Mouse (Mus musculus) megakaryocyte, adult 5-6 weeks (primary cell): Measurements from ENCODE around the gene Clip4. TPM values are rescaled to one million over a fixed set of nuclear protein-coding genes. Genes with fewer than 3 reads are reported as not detected.
"Not testable (repeated sequence)": the region's sequence is repeated elsewhere in the genome, so short reads cannot be mapped to it uniquely, and the experiment has no call there.

Experiments
- ATAC-seq: 2 replicates; pipeline ENCODE4 v1.8.0; 2016; ENCODE audit warnings: mild to moderate bottlenecking, inconsistent platforms; ENCODE audit not compliant: poor library complexity, severe bottlenecking
- total RNA-seq, 2 experiments: library from RNA; stranded (forward) in 1 of 2; stranded (reverse) in 1 of 2; fragments of 153-499, 151-499 nt in 1 of 2; fragments of 221-1000, 200-1000 nt in 1 of 2; gene quantifications; 2 replicates each; pipeline versions ENCODE4 v1.2.3 to v1.2.4; 2015 to 2017

The Clip4 gene
- total RNA-seq (2015) = 0.45 TPM in 1 of 2 replicates, not detected in the other
- not detected in 2 replicates for total RNA-seq (2017)

DNA sequence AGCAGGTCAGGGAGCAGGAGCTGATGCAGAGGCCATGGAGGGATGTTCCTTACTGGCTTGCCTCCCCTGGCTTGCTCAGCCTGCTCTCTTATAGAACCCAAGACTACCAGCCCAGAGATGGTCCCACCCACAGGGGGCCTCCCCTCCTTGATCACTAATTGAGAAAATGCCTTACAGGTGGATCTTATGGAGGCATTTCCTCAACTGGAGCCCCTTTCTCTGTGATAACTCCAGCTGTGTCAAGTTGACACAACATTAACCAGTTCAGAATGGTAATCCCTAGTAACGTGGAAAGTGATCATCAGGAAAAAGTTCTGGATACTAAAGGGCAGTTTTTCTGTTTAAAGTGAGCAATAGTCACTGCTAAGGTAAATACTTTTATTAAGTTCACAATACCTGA is at the start of gene Clip4:
Gene Clip4 (plus strand): TSS at position 301 of the 400 bp plus-strand sequence.
- not testable (repeated sequence) for ATAC-seq

DNA sequence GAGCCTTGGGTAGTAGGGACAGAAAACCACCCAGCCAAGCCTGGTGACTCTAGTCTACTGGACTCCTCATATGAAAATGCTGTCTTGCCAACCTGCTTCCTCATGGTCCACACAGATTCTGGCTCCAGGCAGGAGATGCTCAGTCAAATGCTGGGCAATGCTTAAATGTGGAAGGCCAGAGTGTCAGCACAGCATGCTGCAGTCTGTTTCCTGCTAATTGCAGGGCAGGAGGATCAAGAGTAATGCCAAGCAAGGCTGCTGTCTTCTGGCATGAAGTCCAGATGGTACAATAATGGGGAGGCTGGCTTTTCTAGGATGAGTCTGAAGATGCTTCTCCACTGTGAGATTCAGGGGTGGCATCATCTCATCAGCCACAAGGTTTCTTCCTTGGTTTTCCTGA is 47.8 kb upstream of the Clip4 start:
- no peak for ATAC-seq

DNA sequence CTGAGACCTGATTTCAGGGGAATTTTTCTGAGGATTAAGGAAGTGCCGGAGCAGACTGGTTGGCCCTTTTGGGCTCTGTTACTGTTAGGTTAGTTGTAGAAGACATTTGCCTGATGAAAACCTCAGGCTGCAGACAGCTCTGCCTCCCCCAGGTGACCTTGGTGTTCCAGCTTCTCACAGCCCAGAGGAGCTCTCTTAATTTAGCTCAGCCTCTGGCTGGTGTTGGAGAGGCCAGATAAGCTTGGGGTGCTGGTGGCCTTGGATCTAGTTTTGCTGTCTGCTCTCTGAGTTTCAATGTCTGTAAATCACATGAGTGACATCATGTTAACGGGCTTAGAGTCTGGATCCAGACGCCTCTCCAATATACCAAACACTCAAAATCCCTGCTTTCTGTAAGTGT is 47.3 kb upstream of the Clip4 start:
- ATAC-seq = no peak

DNA sequence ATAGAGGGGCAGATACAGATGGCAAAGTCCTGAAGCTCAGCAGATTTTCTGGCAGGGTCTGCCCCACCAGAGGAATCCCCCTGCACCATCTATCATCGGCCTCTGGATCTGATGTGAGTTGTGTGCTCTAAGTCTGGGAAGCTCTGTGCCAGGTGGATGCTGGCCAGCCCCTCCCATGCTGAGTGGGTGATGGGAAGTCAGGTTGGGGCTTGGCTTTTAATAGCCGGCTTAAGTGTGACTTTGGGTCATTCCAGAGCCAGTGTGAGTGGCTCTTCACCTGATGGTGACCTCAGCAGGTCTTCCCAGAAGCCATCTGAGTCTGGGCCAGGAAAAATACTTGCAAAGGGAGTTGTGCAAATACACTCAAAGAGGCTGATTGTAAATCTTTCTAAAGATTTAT is 37.6 kb upstream of the Clip4 start:
- ATAC-seq = no peak

DNA sequence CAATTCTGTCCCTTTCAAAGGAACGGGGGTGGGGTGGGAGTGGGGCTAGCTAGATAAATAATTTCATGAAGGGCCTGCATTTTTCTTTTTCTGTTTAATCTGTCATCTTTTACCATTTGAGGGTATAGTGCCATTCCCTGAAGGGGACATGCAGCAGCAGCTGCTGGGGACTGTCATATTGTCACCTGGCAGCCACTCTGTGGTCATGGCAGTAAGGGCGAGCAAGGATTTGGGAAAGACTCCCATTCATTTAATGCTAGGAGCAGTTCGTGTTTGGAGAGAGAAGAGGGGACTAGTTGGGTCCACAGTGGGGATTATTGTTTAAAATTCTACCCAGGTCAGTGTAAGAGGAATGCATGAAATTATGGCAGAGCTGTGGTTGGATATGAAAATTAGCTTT is 31.8 kb upstream of the Clip4 start:
- ATAC-seq = no peak

DNA sequence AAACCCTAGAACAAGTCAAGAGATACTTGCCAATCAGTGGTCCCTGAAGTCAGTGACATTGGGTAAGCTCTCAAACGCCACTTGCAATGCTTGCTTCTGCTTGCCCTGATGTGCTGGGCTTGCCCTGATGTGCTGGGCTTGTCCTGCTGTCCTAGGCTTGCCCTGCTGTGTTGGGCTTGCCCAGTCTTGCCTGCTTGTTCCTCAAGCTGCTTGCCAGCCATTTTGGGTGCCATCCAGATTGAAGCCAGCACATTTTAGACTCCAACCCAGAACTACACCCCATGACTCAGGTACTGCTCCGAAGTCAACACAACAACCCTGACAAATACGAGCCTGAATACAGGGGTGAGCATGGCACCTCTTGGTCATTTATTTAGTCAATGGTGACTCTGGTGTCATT is 26.1 kb upstream of the Clip4 start:
- no peak for ATAC-seq

DNA sequence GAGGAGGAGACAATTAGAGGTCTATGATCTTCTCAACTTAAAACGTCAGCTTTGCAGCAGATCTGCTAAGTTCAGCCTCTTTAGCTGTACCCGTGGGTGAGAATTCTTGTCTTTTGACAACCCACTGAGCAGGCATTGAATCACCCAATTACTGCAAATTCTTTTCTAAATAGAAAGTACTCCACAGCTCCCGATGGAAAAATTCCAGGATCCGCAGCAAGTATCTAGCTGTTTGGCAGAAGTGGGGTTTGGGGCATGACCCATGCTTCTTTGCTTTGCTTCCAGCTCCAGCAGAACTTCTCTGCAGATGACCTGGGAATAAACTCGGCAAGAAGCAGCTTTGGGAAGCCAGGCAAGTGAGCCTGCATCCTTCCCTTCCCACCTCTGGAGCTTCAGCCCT is 25.3 kb upstream of the Clip4 start:
- no peak for ATAC-seq

DNA sequence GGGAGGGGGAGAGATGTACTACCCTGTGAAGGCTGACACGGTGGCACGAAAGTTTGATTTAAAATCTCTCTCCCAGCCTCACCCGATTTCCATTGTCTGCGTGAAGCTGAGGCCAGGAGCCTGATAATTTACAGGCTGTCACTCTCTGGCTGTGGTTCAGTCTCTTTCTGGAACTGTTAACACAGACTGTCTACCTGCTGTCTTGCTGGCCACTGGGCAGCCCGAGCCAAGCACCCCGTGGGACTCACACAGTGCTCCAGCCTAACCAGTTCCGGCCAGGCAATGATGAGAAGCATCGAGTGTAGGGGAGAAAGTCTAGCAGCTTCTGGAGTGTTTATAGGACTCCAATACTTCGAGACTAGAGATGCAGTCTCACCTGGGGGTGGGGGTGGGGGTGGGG is 22.2 kb upstream of the Clip4 start:
- ATAC-seq = no peak

DNA sequence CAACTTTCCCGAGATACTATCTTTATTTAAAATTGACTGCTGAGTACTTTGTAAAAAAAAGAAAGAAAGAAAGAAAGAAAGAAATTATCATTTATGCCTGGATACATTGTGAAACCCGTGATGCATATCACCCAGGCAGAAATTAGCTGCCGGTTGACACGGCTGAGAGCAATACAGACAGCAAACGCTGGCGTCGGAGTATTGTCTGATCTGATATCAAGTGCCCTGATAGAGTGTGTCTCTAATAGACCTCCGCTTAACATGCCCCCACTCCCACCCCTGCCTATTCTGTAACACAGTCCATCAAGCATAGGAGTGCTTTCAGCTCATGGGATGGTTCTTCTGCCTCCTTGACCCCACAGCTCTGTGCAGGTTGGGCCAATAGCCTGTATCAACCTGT is 20.7 kb upstream of the Clip4 start:
- no peak for ATAC-seq

DNA sequence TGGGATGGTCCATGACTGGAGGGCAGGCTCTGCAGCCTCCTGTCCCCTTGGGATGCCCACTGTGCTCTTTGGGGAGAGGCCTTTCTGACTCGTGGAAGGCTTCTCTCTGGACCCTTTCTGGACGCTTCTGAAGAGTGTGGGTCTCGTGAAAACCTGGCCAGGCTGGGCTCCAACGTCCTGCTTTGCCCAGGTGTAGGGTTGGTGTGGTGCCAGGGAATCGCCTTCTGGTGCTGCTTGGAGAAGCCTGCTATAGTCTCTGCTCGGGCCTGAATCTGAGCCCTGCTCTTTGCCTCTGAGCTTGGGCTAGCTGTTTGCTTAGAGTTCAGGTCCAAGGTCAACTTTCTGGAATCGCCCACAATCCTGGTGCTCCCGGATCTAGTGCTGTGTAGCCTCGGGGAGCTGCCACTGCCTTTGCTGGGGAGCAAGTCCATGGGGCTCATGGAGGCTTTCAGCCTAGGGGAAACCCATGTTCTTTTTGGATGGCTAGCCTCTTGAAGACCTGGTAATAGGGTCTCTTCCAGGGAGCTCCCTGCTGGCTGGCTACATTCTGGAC is 18.6 kb upstream of the Clip4 start:
- no peak for ATAC-seq

DNA sequence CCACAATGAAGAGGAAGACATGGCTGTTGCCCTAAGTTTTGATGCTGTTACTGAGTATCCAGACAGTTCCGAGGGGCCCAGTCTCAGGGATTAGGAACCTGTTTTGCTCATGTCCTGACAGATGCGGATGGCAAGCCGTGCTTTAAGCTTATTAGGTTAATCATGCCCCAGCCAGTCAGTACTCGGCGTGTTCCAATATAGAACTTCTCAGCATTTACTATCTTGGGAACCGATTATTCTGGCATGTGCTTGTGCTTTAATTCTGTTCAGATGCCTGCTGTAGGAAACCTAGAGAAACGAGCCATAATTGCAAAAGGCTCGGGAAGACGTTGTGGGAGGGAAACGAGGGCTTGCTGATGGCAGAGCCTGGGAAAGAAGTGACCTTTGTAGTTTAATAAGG is 15.4 kb upstream of the Clip4 start, which contains the start of gene Pcare:
Gene Pcare (minus strand): TSS at position 64 of the 400 bp plus-strand sequence.
- no peak for ATAC-seq

DNA sequence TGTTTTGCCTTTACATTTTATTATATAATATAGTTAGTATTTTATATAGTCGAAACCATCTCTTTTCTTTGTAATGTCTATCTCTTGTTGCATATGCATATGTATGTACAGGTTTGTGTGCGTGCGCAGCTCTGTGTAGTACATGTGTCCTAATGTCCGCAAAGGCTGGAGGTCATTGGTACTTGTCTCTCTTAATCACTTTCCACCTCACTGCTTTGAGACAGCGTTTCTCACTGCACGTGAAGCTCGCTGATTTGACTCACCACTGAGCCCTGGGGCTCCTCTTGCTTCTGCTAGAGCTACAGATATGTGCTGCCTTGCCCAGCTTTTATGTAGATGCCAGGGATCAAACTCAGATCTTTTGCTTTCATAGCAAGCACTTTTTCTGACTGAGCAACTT is 7.7 kb upstream of the Clip4 start:
- no peak for ATAC-seq

DNA sequence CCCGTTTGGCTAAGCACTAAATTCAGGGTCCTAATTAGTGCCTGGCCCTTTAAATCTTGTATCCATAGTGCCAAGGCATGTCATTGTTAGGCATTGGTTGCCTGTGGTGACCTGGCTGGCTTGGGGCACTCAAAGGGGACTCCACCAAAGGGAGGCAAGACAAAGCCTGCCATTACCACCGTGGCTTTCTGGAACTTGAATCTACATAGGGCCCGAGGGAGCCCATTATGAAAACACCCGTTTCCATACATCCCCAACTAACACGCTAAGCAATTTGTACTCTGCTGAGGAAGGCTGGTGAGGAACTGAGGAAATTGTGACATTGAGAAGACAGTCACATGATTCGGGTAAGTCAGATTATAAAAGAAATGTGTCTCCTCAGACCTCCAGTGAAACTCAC is 1.3 kb downstream of the Clip4 start:
- ATAC-seq = no peak

DNA sequence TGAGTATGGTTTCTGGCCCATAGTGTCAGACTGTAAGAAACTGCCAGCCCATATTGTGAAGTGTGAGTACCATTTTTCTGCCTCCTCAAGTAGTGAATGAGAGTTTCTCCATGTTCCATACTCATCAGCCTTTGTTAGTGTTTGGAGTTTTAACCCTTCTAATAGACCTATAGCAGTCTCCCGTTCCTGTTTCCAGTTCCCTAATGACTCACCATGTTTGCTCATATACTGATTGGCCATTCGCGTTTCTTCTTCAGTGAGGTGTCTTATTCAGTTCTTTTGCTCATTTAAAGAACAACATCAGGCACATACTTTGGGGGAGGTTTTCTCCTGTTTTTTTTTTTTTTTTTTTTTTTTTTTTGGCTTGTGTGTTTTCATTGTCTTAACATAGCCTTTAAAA is 2.4 kb downstream of the Clip4 start:
- no peak for ATAC-seq

DNA sequence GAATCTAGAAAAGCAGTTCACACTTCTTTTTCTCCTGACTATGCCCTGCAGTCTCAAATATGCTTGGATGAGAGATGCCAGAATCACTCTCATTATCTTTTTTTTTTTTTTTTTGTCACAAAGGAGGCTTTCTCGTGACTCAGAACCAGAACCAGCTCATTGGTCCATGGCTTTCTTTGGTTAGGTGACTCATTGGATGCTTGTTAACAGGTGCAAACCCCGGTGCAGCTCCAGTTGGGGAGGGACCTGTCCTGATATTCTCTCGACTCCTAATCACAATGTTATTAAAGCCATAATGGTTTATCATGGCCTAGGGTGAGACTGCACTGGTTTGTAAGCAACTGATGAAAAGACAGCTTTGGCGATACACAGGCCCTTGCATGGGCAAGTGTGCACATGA is 5.9 kb downstream of the Clip4 start:
- no peak for ATAC-seq

DNA sequence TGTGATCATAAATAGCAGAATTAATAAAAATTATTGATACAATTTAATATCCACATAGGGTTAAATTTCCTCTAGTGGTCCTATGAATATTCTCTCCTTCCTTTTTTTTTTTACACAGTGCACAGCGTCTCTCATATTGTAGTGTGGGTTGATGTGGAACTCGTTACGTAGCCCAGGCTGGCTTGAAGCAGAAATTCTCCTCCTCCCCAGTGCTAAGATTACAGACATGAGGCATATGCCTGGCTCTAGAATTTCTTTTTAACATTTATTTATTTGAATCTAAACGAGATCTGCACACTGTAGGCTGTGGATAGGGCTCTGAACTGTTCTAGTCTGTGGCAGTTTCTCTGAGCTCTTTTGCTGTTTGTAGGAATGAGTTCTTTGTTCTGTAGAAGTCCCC is 7.0 kb downstream of the Clip4 start:
- ATAC-seq = no peak

DNA sequence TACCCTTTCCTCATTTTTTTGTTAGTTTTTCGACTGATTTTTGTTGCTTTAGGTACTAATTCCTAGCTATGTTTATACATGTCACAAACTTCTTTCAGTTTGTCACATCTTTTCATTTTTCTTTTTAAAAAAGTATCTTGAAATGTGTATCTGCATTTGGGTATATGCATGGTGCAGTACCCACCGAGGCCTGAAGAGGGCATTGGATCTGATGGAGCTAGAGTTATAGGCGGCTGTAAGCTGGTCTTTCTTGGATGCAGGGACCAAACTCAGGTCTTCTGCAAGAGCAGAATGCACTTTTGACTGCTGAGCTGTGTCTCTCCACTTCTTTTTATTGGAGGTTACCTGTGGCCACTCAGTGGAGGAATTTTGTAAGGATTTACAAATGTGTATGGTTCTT is 10.4 kb downstream of the Clip4 start:
- no peak for ATAC-seq

DNA sequence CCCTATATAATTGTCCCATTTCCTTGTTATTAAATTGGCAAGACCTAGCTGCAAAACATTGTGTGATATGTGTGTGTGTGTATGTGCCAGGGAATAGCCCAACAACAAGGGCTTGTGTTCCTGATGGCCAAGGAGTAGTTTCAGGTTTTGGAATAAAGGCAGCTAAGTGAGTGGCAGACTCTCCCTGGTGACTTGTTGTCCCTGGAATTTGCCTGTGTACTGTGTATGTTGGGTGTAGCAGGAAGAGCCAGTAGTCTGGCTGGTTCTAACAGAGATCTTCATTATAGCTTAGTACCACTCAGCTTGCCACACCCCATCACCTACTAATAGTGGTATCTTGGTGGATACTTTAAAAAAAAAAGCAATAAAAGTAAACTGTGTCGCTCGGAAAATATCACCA is 12.2 kb downstream of the Clip4 start:
- no peak for ATAC-seq

DNA sequence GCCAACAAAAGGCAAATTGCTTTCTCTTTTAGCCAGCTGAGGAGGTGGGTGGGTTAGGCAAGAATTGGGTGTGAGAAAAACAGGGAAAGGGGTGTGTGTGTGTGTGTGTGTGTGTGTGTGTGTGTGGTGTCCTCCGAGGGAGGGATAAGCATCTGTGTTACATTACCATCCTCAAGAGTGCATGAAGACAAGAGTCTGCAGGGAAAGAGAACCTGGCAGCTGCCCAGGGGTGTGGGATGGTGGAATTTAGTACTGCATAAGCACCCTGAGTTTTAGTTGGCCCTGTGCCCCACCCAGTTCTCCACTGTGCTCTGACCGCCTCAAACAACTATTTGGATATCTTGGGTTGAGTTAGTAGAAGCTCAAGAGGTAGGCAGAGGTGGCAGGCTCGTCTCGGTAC is 12.7 kb downstream of the Clip4 start:
- ATAC-seq = no peak

DNA sequence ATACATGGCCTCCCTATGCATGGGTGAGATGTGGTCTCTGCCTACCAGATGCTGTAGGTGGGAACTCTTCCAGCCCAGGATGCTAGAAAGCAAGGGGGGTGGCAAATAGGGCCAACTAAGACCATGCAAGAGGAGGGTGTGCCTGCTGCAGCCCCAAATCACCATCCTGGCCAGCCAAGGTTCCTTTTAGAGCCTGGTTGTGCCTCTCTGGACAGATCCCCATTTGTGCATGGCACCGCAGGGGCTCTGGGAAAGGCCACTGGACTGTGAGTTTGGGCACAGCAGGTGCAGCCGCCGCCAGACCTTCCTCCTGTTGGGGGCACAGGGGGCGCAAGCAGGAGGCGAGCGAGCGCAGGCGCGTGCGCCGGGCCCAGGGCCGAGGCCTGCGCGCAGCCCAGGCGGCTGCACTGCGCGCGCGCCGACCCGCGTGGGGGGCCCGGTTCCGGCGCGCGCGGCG is 14.0 kb downstream of the Clip4 start:
- ATAC-seq = no peak

DNA sequence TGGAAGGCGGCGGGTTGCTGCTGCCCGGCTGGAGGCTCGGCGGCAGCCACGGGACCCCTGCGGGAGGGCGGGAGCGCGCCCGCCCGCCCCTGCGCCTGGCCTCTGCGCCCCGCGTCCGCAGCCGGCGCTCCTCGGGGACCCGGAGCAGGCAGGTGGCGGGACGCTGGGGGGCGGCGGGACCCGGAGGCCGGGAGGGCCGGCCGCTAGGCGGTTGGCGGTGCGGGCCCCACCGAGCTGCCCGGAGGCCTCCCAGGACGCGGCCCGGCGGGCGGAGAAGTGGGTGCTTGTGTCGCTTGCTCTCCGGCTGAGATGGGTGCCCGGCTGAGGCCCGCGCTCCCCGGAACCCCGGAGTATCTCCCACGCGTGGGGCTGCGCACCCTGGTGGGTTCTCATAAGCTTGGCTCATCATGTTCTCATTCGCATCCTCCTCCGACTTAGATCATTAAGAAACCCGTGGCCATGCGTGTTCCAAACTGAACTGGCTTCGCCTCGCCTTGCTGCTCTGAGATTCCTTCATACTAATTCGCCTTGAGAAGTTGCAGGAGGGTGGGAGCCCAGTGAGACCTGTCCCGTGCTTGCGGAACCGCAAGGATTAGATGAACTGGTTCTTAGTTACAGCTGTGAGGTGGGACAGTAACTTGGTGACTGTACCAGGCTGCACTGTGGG is 14.6 kb downstream of the Clip4 start:
- ATAC-seq = no peak

DNA sequence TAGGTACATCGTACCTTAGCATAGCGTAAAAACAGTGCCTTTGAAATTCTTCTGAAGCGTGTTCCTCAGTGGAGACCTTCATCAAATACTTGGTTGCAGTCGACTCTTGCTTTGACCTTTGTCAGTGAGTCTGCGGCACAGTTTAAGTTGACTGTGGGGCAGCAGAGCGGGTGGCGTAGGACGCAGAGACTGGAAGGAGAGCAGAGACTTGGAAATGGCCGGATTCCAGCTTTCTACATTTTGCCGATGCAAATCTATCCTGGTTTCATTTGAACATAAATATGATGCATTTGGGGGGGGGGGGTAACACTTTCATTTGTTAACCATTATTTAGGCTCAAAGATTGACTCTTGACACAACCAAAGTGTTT is 15.1 kb downstream of the Clip4 start:
- ATAC-seq = no peak

DNA sequence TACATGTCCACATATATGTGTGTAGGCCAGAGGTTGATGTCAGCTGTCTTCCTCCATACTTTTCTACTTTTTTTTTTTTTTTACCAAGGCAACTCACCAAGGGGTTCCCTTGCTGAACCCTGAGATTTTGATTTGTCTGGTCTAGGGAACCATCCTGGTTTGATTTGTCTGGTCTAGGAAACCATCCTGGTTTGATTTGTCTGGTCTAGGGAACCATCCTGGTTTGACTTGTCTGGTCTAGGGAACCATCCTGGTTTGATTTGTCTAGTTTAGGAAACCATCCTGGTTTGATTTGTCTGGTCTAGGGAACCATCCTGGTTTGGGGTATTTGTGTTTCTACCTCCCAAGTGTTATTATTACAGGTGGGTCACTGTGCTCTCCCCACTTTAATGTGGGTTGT is 18.2 kb downstream of the Clip4 start:
- ATAC-seq = no peak
